Mouse (Mus musculus): Measurements from ENCODE around the gene Kcp. TPM values are rescaled to one million over a fixed set of nuclear protein-coding genes. Genes with fewer than 3 reads are reported as not detected.
A peak's percentile ranks its signal among the peaks of the same experiment; 100 is the strongest.

Kcp gene
- polyA plus RNA-seq, 1 experiment: 0.26 TPM

DNA sequence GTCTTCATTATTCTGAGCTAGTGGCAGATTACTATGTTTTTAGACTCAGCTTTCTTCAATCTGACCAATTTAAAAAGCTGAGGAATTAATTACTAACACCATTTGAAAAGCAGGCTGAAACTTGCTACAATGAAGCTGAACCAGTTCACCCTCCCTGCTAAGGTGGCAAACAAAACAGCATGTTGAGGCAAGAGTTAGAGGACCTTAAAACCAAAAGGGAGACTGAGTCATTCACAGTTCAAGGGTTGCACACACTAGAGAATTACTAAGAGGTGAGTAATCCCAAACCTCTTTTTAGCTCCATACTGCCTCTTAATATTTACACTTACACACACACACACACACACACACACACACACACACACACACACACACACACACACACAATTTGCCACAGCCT is 39.8 kb upstream of the Kcp start:
- Histone ChIP-seq H3K36me3 (ENCODE audit: control insufficient read depth, insufficient read depth) (peaks cover 50% of the 10 kb centered on the region), H3K4me2 (ENCODE audit: low read depth) (no peak overlapping the region), H3K27me3 (ENCODE audit: control insufficient read depth, insufficient read depth, insufficient read length) (no peaks in the 10 kb centered on the region), H3K4me3 (no peak overlapping the region), H3ac (ENCODE audit: control insufficient read depth, insufficient read length) (no peak overlapping the region), H3K79me2 (ENCODE audit: control insufficient read depth, insufficient read depth) (no peaks in the 10 kb centered on the region)
- no peak for TF ChIP-seq TCF12 (IDR thresholded peaks at IDR 0.05; ENCODE audit: insufficient read depth, poor library complexity, severe bottlenecking)
- no peak for TF ChIP-seq MAX (IDR thresholded peaks at IDR 0.05; ENCODE audit: low read depth)
- TF ChIP-seq POLR2A (IDR thresholded peaks at IDR 0.05; ENCODE audit: insufficient read length, low read depth): no peak
- no peak for TF ChIP-seq MYOD1 (IDR thresholded peaks at IDR 0.05; ENCODE audit: control insufficient read depth in 1 of 3, insufficient read length in 2 of 3, low read depth in 2 of 3)
- TF ChIP-seq SRF (IDR thresholded peaks at IDR 0.05; ENCODE audit: control insufficient read depth, insufficient read length, low read depth): no peak
- TF ChIP-seq MYOG (IDR thresholded peaks at IDR 0.05; ENCODE audit: control insufficient read depth in 1 of 3, insufficient read depth in 1 of 3, insufficient read length in 2 of 3, low read depth in 2 of 3): no peak
- TF ChIP-seq REST (IDR thresholded peaks at IDR 0.05; ENCODE audit: insufficient read depth, insufficient read length): no peak
- no peak for TF ChIP-seq POLR2AphosphoS2 (IDR thresholded peaks at IDR 0.05; ENCODE audit: insufficient read length, low read depth)
- TF ChIP-seq USF1 (IDR thresholded peaks at IDR 0.05; ENCODE audit: low read depth): no peak
- no peak for TF ChIP-seq E2F4 (IDR thresholded peaks at IDR 0.05; ENCODE audit: insufficient read depth)
- no peak for TF ChIP-seq CEBPB (IDR thresholded peaks at IDR 0.05; ENCODE audit: insufficient read depth, poor library complexity, severe bottlenecking)
- TF ChIP-seq TCF3 (IDR thresholded peaks at IDR 0.05; ENCODE audit: insufficient read length, low read depth): no peak

GRCm38 (mm10) chr6:29545611-29546010 is 37.9 kb upstream of the Kcp start:
- no peak for TF ChIP-seq POLR2A (IDR thresholded peaks at IDR 0.05; ENCODE audit: insufficient read length, low read depth)
- TF ChIP-seq TCF3 (IDR thresholded peaks at IDR 0.05; ENCODE audit: insufficient read length, low read depth): no peak
- no peak for TF ChIP-seq MYOD1 (IDR thresholded peaks at IDR 0.05; ENCODE audit: control insufficient read depth in 1 of 3, insufficient read length in 2 of 3, low read depth in 2 of 3)
- no peak for TF ChIP-seq TCF12 (IDR thresholded peaks at IDR 0.05; ENCODE audit: insufficient read depth, poor library complexity, severe bottlenecking)
- Histone ChIP-seq H3K79me2 (ENCODE audit: control insufficient read depth, insufficient read depth) (no peaks in the 10 kb centered on the region), H3K4me2 (ENCODE audit: low read depth) (no peak overlapping the region), H3K36me3 (ENCODE audit: control insufficient read depth, insufficient read depth) (peaks cover 46% of the 10 kb centered on the region), H3K27me3 (ENCODE audit: control insufficient read depth, insufficient read depth, insufficient read length) (no peaks in the 10 kb centered on the region), H3K4me3 (no peak overlapping the region), H3ac (ENCODE audit: control insufficient read depth, insufficient read length) (no peak overlapping the region)

DNA sequence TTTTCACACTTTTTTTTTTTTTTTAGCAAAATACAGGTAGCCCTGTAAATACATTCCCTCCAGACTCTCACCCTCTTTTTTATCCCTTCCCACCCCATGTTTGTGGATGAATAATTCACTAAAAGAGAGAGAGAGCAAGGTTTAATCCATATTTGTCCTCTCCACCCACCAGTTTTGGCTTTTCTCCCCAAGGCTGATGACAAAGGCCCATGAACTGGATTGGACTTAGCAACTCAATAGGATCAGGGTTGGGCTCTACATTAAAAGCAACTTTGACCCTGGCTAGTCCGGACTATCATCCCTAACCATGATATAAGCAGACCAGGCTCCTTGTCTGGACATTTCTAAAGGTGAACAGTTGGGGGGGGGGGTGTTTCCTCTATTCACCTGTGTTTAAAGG is 33.2 kb upstream of the Kcp start:
- no peaks in the 10 kb centered on the region for H3K27me3 ChIP-seq (ENCODE audit: control insufficient read depth, insufficient read depth, insufficient read length)
- no peak overlapping the region for H3K4me2 ChIP-seq (ENCODE audit: low read depth)
- no peak overlapping the region for H3K4me3 ChIP-seq
- peaks cover 41% of the 10 kb centered on the region for H3K36me3 ChIP-seq (ENCODE audit: control insufficient read depth, insufficient read depth)
- H3ac ChIP-seq (ENCODE audit: control insufficient read depth, insufficient read length): no peak overlapping the region
- no peak for TF ChIP-seq POLR2AphosphoS2 (IDR thresholded peaks at IDR 0.05; ENCODE audit: insufficient read length, low read depth)
- TF ChIP-seq TCF12 (IDR thresholded peaks at IDR 0.05; ENCODE audit: insufficient read depth, poor library complexity, severe bottlenecking): no peak
- H3K79me2 ChIP-seq (ENCODE audit: control insufficient read depth, insufficient read depth): no peaks in the 10 kb centered on the region

DNA sequence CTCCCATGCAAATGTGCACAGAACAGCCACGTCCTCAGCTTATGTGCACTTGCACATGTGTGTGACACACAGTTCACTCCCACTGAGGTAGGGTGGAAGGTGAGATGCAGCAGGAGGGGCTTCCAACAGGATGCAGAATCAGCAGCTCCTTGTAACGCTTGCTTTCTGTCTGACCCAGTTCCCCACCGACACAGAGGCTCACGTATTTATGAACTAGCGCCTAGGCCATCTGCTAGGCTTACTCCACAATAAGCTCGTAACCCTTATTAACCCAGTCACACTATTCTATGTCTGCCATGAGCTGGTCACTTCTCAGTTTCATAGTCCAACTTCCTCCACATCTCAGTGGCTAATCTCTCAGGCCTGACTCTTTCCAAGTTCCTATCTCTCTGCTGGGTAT is 32.5 kb upstream of the Kcp start:
- H3ac ChIP-seq (ENCODE audit: control insufficient read depth, insufficient read length): no peak overlapping the region
- H3K79me2 ChIP-seq (ENCODE audit: control insufficient read depth, insufficient read depth): no peaks in the 10 kb centered on the region
- no peaks in the 10 kb centered on the region for H3K27me3 ChIP-seq (ENCODE audit: control insufficient read depth, insufficient read depth, insufficient read length)
- H3K4me2 ChIP-seq (ENCODE audit: low read depth): no peak overlapping the region
- TF ChIP-seq TCF12 (IDR thresholded peaks at IDR 0.05; ENCODE audit: insufficient read depth, poor library complexity, severe bottlenecking) (no peak), USF1 (IDR thresholded peaks at IDR 0.05; ENCODE audit: low read depth) (no peak), POLR2AphosphoS2 (IDR thresholded peaks at IDR 0.05; ENCODE audit: insufficient read length, low read depth) (no peak), CEBPB (IDR thresholded peaks at IDR 0.05; ENCODE audit: insufficient read depth, poor library complexity, severe bottlenecking) (no peak), E2F4 (IDR thresholded peaks at IDR 0.05; ENCODE audit: insufficient read depth) (no peak), MAX (IDR thresholded peaks at IDR 0.05; ENCODE audit: low read depth) (no peak), MYOD1 (IDR thresholded peaks at IDR 0.05; ENCODE audit: control insufficient read depth in 1 of 3, insufficient read length in 2 of 3, low read depth in 2 of 3) (no peak), REST (IDR thresholded peaks at IDR 0.05; ENCODE audit: insufficient read depth, insufficient read length) (no peak)
- H3K36me3 ChIP-seq (ENCODE audit: control insufficient read depth, insufficient read depth): peaks cover 35% of the 10 kb centered on the region
- H3K4me3 ChIP-seq: no peak overlapping the region

GRCm38 (mm10) chr6:29539502-29539901 is 31.8 kb upstream of the Kcp start:
- no peak overlapping the region for H3K4me2 ChIP-seq (ENCODE audit: low read depth)
- H3K4me3 ChIP-seq: no peak overlapping the region
- no peaks in the 10 kb centered on the region for H3K27me3 ChIP-seq (ENCODE audit: control insufficient read depth, insufficient read depth, insufficient read length)
- H3K36me3 ChIP-seq (ENCODE audit: control insufficient read depth, insufficient read depth): peaks cover 33% of the 10 kb centered on the region
- no peak overlapping the region for H3ac ChIP-seq (ENCODE audit: control insufficient read depth, insufficient read length)
- no peaks in the 10 kb centered on the region for H3K79me2 ChIP-seq (ENCODE audit: control insufficient read depth, insufficient read depth)
- TF ChIP-seq MYOD1 (IDR thresholded peaks at IDR 0.05; ENCODE audit: control insufficient read depth in 1 of 3, insufficient read length in 2 of 3, low read depth in 2 of 3): peak in 2 of 3 experiments; percentile 89 to 90
- TF ChIP-seq MYOG (IDR thresholded peaks at IDR 0.05; ENCODE audit: control insufficient read depth in 1 of 3, insufficient read depth in 1 of 3, insufficient read length in 2 of 3, low read depth in 2 of 3): no peak

DNA sequence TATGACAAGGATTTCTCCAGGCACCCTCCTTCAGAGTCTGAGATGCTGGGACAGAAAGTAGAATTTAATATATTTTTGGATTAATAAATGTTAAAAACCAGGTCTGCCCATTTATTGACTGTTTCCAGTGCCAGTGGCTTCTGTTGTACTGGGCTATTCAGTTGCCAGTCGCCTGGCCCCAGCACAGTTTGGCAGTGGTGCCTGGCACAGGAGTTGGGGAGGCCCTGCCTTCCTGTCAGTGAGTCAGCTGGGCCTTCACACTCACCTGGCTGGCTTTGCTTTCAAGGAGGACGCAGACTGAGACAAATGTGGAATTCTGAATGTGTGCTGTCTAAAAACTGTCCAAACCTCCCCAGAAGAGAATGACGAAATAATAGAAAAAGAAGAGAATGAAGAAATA is 29.5 kb upstream of the Kcp start:
- Histone ChIP-seq H3K79me2 (ENCODE audit: control insufficient read depth, insufficient read depth) (no peaks in the 10 kb centered on the region), H3K4me3 (no peak overlapping the region), H3K27me3 (ENCODE audit: control insufficient read depth, insufficient read depth, insufficient read length) (no peaks in the 10 kb centered on the region), H3K4me2 (ENCODE audit: low read depth) (no peak overlapping the region), H3ac (ENCODE audit: control insufficient read depth, insufficient read length) (no peak overlapping the region), H3K36me3 (ENCODE audit: control insufficient read depth, insufficient read depth) (peaks cover 17% of the 10 kb centered on the region)
- TF ChIP-seq E2F4 (IDR thresholded peaks at IDR 0.05; ENCODE audit: insufficient read depth): no peak
- no peak for TF ChIP-seq CEBPB (IDR thresholded peaks at IDR 0.05; ENCODE audit: insufficient read depth, poor library complexity, severe bottlenecking)
- no peak for TF ChIP-seq REST (IDR thresholded peaks at IDR 0.05; ENCODE audit: insufficient read depth, insufficient read length)
- TF ChIP-seq MYOD1 (IDR thresholded peaks at IDR 0.05; ENCODE audit: control insufficient read depth in 1 of 3, insufficient read length in 2 of 3, low read depth in 2 of 3): no peak
- no peak for TF ChIP-seq MYOG (IDR thresholded peaks at IDR 0.05; ENCODE audit: control insufficient read depth in 1 of 3, insufficient read depth in 1 of 3, insufficient read length in 2 of 3, low read depth in 2 of 3)
- no peak for TF ChIP-seq TCF12 (IDR thresholded peaks at IDR 0.05; ENCODE audit: insufficient read depth, poor library complexity, severe bottlenecking)
- TF ChIP-seq POLR2A (IDR thresholded peaks at IDR 0.05; ENCODE audit: insufficient read length, low read depth): no peak
- TF ChIP-seq MAX (IDR thresholded peaks at IDR 0.05; ENCODE audit: low read depth): no peak
- TF ChIP-seq SRF (IDR thresholded peaks at IDR 0.05; ENCODE audit: control insufficient read depth, insufficient read length, low read depth): no peak
- TF ChIP-seq USF1 (IDR thresholded peaks at IDR 0.05; ENCODE audit: low read depth): no peak
- TF ChIP-seq TCF3 (IDR thresholded peaks at IDR 0.05; ENCODE audit: insufficient read length, low read depth): no peak
- TF ChIP-seq POLR2AphosphoS2 (IDR thresholded peaks at IDR 0.05; ENCODE audit: insufficient read length, low read depth): no peak

All from myocyte (in vitro differentiated cells).